Mouse (Mus musculus) ovary, postnatal 36 days (tissue): ENCODE results near the gene Ccdc169.

Experiments
- DNase-seq: peaks from one replicate; pipeline ENCODE4 v3.0.0; 2022; ENCODE audit warnings: low spot score, mixed read lengths

Gene Ccdc169

GRCm38 (mm10) chr3:55137039-55137438 is at the start of gene Ccdc169:
Gene Ccdc169 (plus strand): TSS chr3:55137339.
- no peak for DNase-seq

DNA sequence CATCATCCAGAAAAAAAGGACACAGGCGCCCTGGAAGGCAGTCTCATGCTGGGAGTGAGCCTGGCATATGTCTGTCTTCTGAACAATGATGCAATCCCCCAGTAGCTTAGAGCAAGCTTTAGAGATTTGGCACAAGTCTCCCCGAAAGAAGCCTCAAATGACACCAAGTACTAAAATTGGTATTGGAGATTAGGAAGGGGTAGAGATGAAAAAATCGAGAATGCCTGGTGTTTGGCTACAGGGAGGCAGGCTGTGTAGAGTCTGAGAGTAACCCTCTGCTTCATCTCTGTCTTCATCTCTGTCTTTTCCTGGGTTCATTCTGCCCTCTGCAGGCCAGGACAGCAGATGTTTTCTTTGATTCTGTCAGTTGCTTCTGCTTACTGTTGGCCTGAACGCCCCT is 49.8 kb upstream of the Ccdc169 start:
- DNase-seq = no peak

DNA sequence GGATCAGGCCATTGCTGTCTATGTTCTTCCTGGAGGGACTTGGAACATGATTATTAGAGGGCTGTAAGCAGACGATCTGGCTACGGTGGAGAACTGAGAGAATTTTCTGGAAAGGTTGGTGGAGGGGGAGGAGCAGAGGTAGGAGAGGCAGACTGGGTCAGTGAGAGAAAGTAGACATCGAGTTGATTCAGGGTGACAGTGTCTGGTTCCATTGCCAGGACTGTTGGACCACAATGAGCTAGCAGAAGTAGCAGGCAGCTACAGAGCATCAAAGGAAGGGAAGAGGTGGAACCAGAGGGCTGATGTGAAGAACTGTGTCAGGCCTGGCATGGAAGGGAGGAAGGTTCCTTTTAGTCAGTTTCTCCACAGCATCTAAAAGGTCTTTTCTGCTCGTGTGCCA is 48.8 kb upstream of the Ccdc169 start:
- DNase-seq = no peak

- DNase-seq = no peak
Observed at GRCm38 (mm10) chr3:55088843-55089242, 48.3 kb upstream of the Ccdc169 start.

- no peak for DNase-seq
Observed at GRCm38 (mm10) chr3:55089291-55089690, 47.8 kb upstream of the Ccdc169 start.

DNA sequence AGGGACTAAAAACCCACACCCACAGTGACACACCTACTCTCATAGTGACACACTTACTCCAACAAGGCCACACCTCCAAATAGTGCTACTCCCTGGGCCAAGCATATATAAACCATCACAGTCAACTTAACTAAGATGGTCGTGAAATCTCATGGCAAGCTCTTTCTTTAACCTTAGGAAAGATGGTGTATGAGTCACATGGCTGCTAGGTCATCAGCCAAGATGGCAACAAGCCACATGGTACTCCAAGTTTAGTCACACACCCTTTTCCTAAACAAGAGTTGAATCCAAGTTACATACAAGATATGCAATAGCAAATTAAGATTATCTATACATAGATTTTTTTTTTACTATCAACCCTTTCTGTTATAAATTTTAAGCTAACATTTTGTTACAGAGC is 44.0 kb upstream of the Ccdc169 start:
- no peak for DNase-seq

DNA sequence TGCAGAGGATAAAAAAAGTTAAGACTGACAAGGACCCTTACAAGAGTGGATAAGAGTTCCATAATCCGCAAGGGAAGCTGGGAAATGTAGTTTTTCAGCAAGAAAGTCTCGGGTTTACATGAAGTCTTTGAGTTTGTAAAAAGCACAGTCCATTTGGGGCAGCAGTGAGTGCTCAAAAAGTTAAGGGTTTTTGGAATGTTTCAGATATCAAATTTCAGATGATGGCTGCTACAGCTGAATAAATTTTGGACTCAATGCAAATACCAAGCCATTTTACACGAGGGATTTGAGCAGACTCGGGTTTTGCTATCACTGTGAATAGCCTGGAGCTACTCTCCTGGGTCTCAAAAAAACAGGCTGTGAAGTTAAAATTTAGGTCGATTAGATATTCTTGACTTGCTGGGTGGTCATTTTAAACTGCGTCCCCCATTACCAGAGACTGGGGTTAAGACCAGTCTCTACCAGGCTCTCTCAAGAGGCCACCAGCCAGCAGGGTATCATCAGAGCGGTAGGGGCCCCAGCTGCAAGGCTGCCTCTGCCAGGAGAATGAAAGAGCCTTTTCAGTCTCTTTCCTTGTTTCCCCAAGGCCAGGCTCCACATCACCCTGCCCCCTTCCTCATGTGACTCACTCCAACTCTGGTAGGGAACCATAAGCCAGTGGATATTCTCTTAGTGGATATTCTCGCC is 41.0 kb upstream of the Ccdc169 start:
- peak; percentile 26 for DNase-seq

DNA sequence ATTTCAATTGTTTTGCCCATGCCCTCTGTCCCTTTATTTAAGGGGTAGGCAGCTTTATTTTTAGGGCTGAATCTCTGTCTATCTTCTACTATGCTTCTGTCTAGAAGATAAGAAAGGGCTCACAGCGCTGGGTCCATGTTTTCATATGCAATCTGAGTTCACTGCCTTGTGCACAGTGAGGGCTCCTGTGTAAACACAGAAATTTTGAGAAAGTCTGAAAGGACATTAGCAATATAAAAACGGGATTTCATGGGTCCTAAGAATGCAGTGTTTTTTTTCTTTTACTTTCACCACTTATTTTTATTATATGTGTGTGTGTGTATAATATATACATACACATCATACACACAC is 40.5 kb upstream of the Ccdc169 start:
- DNase-seq = no peak

DNA sequence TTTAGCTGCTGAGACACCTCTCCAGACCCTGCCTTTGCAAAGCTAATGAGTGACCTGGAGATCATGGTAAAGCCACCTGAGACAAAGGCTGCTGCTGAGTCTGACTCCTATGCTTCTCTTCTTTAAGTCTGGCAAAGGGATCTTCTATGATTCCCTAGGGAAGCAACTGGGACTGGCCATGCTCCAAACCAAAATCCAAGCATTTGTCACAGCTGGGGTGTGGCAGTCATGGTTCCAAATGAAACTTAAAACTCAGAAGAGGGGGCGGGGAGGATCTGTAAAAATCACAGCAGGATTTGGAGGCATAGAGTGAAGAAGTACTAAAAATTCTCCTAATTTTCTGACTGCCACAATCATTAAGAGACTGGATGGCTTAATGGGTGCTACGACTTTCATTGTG is 40.0 kb upstream of the Ccdc169 start:
- no peak for DNase-seq

DNA sequence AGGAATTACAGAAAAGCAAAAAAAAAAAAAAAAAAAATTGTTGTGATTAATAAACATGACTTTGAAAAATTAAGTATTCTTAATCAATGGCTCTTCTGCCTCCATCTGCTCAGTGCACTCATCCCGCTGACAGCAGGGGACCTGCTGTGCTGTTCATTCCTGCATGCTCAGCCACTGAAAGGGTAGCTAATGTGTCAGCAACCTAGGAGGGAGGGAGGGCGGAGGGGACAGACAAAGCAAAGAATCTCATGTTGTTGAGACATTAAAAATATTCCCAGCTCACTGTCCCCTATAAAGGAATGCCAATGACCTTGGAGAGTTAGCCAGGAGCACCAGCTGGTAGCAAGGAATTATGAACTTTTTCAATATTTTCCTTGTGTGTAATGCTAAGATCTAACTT is 39.1 kb upstream of the Ccdc169 start:
- DNase-seq = no peak

GRCm38 (mm10) chr3:55098990-55099389 is 38.1 kb upstream of the Ccdc169 start:
- DNase-seq = no peak

DNA sequence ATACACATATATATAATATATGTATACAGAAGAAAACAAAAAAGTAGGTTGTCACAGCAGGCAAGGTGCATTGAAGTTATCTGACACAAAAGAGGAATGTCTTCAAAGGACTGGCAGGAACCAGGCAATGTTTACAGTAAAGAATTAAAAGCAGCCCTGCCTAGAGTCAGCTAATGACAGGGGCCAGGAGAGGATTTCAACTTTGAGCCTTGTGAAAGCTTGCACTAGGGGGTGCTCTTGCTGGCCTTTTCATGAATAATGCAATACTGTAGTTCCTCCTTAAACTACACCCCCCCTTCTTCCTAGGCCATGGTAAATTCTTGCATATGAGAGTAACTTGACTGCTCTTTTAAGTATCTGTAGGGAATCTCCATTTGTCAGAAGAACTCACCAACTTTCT is 36.0 kb upstream of the Ccdc169 start:
- no peak for DNase-seq

DNA sequence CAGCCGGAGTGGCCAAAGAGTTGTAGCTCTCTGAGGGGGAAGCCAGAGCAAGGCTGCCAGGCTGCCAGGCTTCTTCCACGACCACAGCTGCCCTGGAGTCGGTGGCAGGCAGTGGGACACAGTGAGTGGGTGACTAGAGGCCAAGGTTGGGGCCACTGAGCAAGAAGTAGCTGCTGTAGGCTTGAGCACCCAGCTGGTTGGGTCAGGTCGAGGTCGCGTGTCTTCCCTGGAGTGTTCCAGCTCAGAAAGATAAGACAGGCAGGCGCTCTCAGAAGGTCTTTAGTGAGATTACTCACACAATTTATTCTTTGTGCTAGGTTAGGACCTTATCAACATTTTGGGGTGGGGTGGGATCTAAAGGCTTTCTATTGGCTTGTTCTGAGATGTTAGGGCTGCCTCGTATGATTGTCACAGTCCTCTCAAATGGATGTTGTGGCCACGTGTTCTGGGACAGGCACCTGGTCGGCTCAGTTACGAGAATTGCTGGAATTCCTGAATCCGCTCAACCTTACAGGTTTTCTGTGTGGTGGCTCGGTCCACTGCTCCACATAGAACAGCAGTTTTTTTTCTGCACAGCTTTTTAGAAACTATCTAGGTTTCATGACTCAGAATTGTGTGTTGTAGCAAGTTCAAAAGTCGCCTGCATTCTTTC is 31.6 kb upstream of the Ccdc169 start:
- DNase-seq = peak; percentile 15

GRCm38 (mm10) chr3:55106051-55106450 is 31.1 kb upstream of the Ccdc169 start:
- no peak for DNase-seq

DNA sequence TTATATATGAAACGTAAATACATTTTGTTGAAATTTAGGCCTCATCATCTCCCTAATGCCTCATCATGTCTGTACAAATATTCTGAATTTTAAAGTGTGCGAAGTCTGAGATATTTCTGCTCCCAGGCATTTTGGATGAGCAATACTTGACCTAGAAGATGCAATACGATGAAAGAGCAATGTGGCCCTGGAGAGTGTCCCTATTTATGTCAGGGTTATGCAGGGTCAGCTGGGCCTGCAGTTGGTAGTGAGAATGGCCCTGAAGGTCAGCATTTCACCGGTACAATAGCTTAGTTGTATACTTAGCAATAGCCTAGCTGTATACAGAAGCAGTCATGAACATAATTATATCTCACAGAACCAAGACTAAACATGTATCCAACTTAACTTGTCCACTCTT is 28.0 kb upstream of the Ccdc169 start:
- no peak for DNase-seq

DNA sequence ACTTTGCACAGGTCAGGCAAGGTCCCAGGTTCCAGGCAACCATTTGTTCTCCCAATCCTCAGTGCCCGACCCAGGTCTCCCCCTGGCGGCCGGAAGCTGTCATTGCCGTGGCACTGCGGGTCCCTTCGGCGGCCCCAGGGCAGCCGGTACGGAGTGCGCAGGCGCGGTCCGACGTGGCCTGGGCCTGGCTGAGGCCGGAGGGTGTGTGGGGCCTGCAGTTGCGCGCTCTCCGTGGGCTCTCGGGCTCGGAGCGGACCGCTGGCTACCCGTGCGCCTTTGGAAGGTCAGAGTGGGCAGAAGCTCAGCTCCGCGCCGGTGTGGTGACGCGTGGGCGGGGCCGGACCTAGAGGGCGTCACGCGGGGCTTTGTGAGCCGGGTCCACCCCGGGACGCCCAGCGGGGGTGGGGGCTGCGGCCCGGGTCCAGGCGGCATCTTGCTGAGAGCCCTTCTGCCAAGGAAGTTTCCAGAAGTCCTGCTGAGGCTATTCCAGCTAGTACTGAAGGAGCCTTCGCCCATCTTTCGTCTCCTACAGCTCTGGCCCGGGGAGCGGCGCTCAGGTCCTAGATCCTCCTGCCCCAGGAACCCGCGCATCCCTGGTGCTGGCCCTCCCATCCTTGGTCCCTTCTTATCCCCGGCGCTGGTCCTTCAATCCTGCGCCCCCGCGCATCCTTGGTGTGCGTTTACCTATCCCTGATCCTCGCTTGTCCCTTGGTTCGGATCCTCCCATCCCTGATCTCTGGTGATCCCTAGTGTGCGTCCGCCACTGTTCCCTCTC is 25.0 kb upstream of the Ccdc169 start, which contains the start of gene Spg20:
Gene Spg20, plus strand, starts transcription at position 174 of the 775 bp plus-strand sequence.
- DNase-seq = peak; percentile 95

- no peak for DNase-seq
Observed at GRCm38 (mm10) chr3:55112710-55113415, 24.3 kb upstream of the Ccdc169 start.

DNA sequence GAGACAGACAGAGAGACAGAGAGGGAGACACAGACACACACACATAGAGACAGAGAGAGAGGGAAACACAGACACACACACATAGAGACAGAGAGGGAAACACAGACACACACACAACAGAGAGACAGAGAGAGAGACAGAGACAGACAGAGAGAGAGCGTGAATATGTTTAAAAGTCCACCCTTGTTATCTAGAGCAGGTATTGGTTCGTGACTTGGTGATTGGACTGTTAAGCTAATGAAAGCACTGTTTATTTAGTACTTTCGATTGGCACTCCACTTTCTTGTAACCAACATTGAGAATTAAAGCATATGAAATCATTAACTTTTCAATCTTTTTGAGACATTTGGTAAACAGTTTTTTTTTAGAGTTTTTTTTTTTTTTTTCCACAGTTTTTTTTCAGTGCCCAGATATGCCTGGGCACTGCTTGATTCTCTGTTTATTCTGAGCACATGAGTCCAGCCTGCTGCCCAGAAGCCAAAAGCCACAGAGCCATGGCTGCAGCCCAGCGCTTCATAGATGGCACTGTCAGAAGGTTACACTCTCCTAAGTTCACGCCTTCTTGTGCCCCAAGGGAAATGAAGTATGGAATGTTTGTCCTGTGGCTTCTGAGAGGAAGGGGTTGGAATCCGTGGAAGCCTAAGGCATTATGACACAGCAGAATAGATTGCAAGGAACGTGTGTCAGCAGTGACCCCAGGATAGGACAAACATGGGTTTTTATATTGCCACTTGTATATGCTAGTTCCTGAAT is 22.6 kb upstream of the Ccdc169 start:
- DNase-seq = no peak

DNA sequence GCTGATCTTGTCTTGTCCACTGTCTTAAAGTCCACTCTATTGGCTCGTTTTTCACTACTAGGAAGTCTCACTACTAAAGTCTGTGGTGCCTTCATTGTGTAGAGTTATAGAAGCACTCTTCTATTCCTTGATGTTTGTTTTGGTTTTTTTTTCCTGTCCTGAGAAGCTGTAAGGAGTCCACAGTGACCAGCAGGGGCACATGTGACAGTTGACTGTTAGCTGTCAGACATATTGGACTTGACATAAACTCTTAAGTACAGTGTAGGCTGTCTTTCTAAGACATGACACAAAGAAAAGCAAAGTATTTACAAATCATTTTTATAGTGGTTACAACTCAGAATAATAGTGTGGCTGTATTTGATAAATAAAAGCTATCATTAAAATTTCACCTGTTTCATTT is 22.1 kb upstream of the Ccdc169 start:
- no peak for DNase-seq

- no peak for DNase-seq
Observed at GRCm38 (mm10) chr3:55115989-55116388, 21.1 kb upstream of the Ccdc169 start.

DNA sequence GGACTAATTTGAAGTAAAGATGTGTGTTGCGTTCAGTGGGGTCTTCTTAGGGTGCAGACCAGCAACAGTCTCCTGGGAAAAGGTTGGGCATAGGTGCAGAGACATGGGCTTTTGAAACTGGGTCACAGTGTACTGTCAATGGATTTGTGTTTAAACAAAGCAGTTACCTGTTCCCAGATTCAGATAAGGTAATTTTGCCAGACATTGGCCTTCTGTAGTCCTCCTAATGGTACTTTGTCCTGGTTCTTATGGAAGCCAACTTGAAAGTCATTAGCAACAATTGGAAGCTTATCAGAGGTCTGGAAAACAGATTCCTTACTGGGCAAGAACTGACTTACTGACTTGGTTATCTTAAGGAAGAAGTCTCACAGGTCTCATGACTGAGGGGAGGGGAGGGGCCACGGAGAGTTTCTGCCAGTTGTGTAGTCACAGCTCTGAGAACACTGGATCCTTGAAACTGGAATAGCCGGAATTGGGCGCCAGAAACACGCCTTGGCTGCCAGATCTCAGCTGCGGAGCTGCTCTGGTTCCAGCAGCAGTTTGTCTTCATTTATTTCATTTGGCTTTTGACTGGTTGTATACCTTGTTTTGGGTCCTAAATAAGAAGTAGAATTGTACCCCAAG is 17.8 kb upstream of the Ccdc169 start:
- peak; percentile 30 for DNase-seq
